Mouse (Mus musculus) liver, postnatal 0 days (tissue): ENCODE measurements around the gene 1600014C10Rik. TPM values are rescaled to one million over a fixed set of nuclear protein-coding genes. Genes with fewer than 3 reads are reported as not detected.
A peak's percentile ranks its signal among the peaks of the same experiment; 100 is the strongest.

Experiments used
- ATAC-seq: fragments of 200-750 bp; cut with Nextera tagmentation; 2 replicates; pipeline ENCODE4 v1.8.0; 2017; ENCODE audit warnings: mild to moderate bottlenecking, moderate library complexity
- DNase-seq: peaks from one replicate; pipeline ENCODE4 v3.0.0-alpha.2; 2016
- H3K27ac ChIP-seq: fragments of 300-500 bp; sonication (generic); 2 replicates; pipeline ENCODE4 v1.5.1; 2014; ENCODE audit warnings: antibody characterized with exemption, moderate library complexity, mild to moderate bottlenecking, low read depth
- H3K27me3 ChIP-seq: fragments of 300-500 bp; sonication (generic); 2 replicates; pipeline ENCODE4 v1.6.1; 2014; ENCODE audit warnings: low read length, control low read depth, mixed read lengths; ENCODE audit not compliant: insufficient read depth
- H3K36me3 ChIP-seq: fragments of 300-500 bp; sonication (generic); replicated peaks from 2 replicates; pipeline ENCODE4 v1.6.1; 2014; ENCODE audit warnings: mild to moderate bottlenecking, control low read depth, low read length, moderate library complexity, mixed read lengths; ENCODE audit not compliant: insufficient read depth
- H3K4me1 ChIP-seq: fragments of 300-500 bp; sonication (generic); 2 replicates; pipeline ENCODE4 v1.6.1; 2014; ENCODE audit warnings: antibody characterized with exemption, mild to moderate bottlenecking, control low read depth; ENCODE audit not compliant: insufficient read depth
- H3K4me2 ChIP-seq: fragments of 300-500 bp; sonication (generic); 2 replicates; pipeline ENCODE4 v1.6.1; 2014; ENCODE audit warnings: low read depth, mild to moderate bottlenecking, low read length, moderate library complexity, mixed read lengths
- H3K4me3 ChIP-seq: fragments of 300-500 bp; sonication (generic); 2 replicates; pipeline ENCODE4 v1.5.1; 2014; ENCODE audit warnings: low read depth, low read length
- H3K9ac ChIP-seq: fragments of 300-500 bp; sonication (generic); replicated peaks from 2 replicates; pipeline ENCODE4 v1.6.1; 2014; ENCODE audit warnings: mild to moderate bottlenecking, moderate library complexity
- H3K9me3 ChIP-seq: fragments of 300-500 bp; sonication (generic); 2 replicates; pipeline ENCODE4 v1.6.1; 2016; ENCODE audit warnings: mild to moderate bottlenecking, control low read depth, low read length, mixed read lengths
- CTCF ChIP-seq: sonication (generic); IDR thresholded peaks from 2 replicates; pipeline ENCODE4 v1.5.1; 2016; ENCODE audit warnings: antibody characterized with exemption, low read depth
- EP300 ChIP-seq: IDR thresholded peaks from 2 replicates; pipeline ENCODE4 v1.6.1; 2016; ENCODE audit warnings: antibody characterized with exemption, low read depth, mild to moderate bottlenecking
- WGBS: fragments of 180-500 bp; shearing (Covaris S2); extraction: QIAGEN DNeasy Blood & Tissue Kit; methylation state at CpG from one replicate; pipeline ENCODE4 v1.1.7; 2014; ENCODE audit not compliant: insufficient replicate concordance; 5-methylcytosine and 5-hydroxymethylcytosine counted together
- polyA plus RNA-seq: library from polyadenylated mRNA; unstranded; fragments of >200 nt; fragmentation: Nextera tagmentation; extraction: Ambion mirVana; gene quantifications from 2 replicates; pipeline ENCODE4 v1.2.1, GENCODE M21; 2015

Gene 1600014C10Rik
- 76.6 and 78.1 TPM in 2 replicates for polyA plus RNA-seq

- H3K27me3 ChIP-seq: no peaks in the 10 kb centered on the region
- peaks cover 32% of the 10 kb centered on the region for H3K4me1 ChIP-seq
- peak within 1 kb of the TSS; percentile 91 for H3K4me2 ChIP-seq
- no peaks in the 10 kb centered on the region for H3K9me3 ChIP-seq
- ATAC-seq (peak; percentile 82), DNase-seq (peak; percentile 70)
- peak within 1 kb of the TSS; percentile 84 for H3K9ac ChIP-seq
- 4% methylated on average over 28 of the region's 28 CpGs for WGBS
- peak within 1 kb of the TSS; percentile 98 for H3K27ac ChIP-seq
- 0 out of 2 replicates have a peak, but pooled peaks cover 2% of the 10 kb centered on the region for H3K36me3 ChIP-seq
- TF ChIP-seq EP300: no peak; the same call in 1 of the 2 replicates
- no peak for TF ChIP-seq CTCF
- H3K4me3 ChIP-seq: peak within 1 kb of the TSS; percentile 72
Measured at GRCm38 (mm10) chr7:38182962-38183687, at the start of gene 1600014C10Rik. 1600014C10Rik (plus strand) TSS chr7:38183217.

GRCm38 (mm10) chr7:38134471-38134870, 48.5 kb upstream of the 1600014C10Rik start:
- TF ChIP-seq EP300 (no peak), CTCF (no peak)
- Histone ChIP-seq H3K9ac (no peak overlapping the region), H3K4me3 (no peak overlapping the region), H3K36me3 (no peaks in the 10 kb centered on the region), H3K27ac (no peak overlapping the region), H3K4me2 (no peak overlapping the region), H3K9me3 (no peaks in the 10 kb centered on the region), H3K4me1 (no peaks in the 10 kb centered on the region), H3K27me3 (no peaks in the 10 kb centered on the region)
- WGBS: 74% methylated on average over 5 of the region's 5 CpGs
- DNase-seq (no peak), ATAC-seq (no peak)

GRCm38 (mm10) chr7:38140324-38140723, 42.7 kb upstream of the 1600014C10Rik start:
- no peak overlapping the region for H3K4me2 ChIP-seq
- no peak for DNase-seq
- no peak overlapping the region for H3K9ac ChIP-seq
- H3K4me1 ChIP-seq: no peaks in the 10 kb centered on the region
- H3K36me3 ChIP-seq: no peaks in the 10 kb centered on the region
- 52% methylated on average over 9 of the region's 9 CpGs for WGBS
- H3K27ac ChIP-seq: no peak overlapping the region
- no peaks in the 10 kb centered on the region for H3K27me3 ChIP-seq
- no peak overlapping the region for H3K4me3 ChIP-seq
- ATAC-seq: no peak
- TF ChIP-seq CTCF (no peak), EP300 (no peak)
- H3K9me3 ChIP-seq: no peaks in the 10 kb centered on the region

GRCm38 (mm10) chr7:38141747-38142545, 41.1 kb upstream of the 1600014C10Rik start:
- H3K9me3 ChIP-seq: no peaks in the 10 kb centered on the region
- DNase-seq (peak; percentile 89), ATAC-seq (peak; percentile 64; the same call in 1 of the 2 replicates)
- H3K27ac ChIP-seq: no peak overlapping the region
- no peak overlapping the region for H3K4me3 ChIP-seq
- no peaks in the 10 kb centered on the region for H3K27me3 ChIP-seq
- TF ChIP-seq CTCF (peak; percentile 96), EP300 (no peak)
- H3K36me3 ChIP-seq: no peaks in the 10 kb centered on the region
- H3K4me1 ChIP-seq: no peaks in the 10 kb centered on the region
- WGBS: 56% methylated on average over 13 of the region's 13 CpGs
- no peak overlapping the region for H3K9ac ChIP-seq
- H3K4me2 ChIP-seq: no peak overlapping the region

DNA sequence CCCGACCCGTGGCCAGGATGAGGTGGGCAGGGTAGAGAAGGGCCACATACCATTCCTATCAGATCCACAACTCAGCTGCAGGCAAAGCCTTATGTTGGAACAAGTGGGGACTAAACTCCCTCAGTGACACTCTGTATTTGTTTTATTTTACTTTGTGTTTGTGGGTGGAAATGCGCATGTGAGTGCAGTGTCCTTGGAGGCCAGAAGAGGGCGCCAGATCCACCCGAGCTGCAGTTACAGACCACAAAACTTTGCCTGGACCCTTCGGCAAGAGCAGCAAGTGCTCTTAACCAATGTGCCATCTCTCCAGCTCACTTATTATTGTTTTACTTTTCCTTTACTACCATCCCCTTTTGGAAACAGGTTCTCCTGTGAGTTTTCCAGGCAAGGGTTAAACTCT, 35.5 kb upstream of the 1600014C10Rik start:
- Histone ChIP-seq H3K36me3 (no peaks in the 10 kb centered on the region), H3K4me2 (no peak overlapping the region), H3K4me1 (no peaks in the 10 kb centered on the region), H3K9me3 (no peaks in the 10 kb centered on the region), H3K9ac (no peak overlapping the region), H3K4me3 (no peak overlapping the region), H3K27me3 (no peaks in the 10 kb centered on the region), H3K27ac (no peak overlapping the region)
- whole genome bisulfite sequencing: 76% methylated on average over 6 of the region's 6 CpGs
- TF ChIP-seq EP300: no peak
- peak; percentile 42 for TF ChIP-seq CTCF
- DNase-seq (no peak), ATAC-seq (no peak)

DNA sequence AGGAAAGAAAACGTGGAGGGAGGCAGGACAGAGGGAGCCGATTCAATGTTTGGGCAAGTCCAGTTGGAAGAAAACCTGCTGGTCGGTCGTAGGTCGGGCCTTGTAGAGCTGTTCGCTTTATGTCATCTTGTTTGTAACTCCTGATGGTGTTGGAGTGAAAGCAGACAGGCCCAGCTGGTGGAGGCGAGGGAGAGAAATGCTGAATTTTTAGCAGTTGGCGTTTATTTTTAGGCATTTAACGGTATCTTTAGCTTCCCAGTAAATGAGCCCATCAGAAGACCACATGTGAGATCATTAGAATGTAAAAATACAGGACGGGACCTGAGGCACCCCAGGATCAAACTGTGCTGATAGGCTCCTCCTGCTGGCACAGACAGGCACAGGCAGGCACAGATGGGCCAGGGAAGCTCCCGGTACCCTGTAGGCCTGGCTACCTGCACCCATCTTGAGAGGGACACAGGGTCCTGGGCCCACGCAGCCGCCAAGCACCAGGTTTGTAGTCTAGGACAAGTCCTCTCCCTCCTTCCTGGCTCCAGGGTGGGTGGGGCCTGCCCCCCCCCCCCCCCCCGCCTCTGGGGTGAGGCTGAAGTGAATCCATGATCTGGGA, 31.2 kb upstream of the 1600014C10Rik start:
- no peak overlapping the region for H3K4me2 ChIP-seq
- H3K4me1 ChIP-seq: no peaks in the 10 kb centered on the region
- no peak overlapping the region for H3K4me3 ChIP-seq
- WGBS: 65% methylated on average over 14 of the region's 14 CpGs
- H3K27me3 ChIP-seq: no peaks in the 10 kb centered on the region
- TF ChIP-seq CTCF (no peak), EP300 (no peak)
- no peaks in the 10 kb centered on the region for H3K9me3 ChIP-seq
- no peak overlapping the region for H3K27ac ChIP-seq
- no peaks in the 10 kb centered on the region for H3K36me3 ChIP-seq
- H3K9ac ChIP-seq: no peak overlapping the region
- DNase-seq (no peak), ATAC-seq (no peak)
